Mouse (Mus musculus) testis, postnatal 14 days (tissue): Measurements from ENCODE around the gene Olfr551.
"Not testable (repeated sequence)": the region's sequence is repeated elsewhere in the genome, so short reads cannot be mapped to it uniquely, and the experiment has no call there.

Experiments
- DNase-seq: peaks from one replicate; pipeline ENCODE4 v3.0.0; 2021; ENCODE audit warnings: low spot score

Olfr551 gene

GRCm38 (mm10) chr7:102591786-102592185 is at the start of gene Olfr551:
Gene Olfr551 (minus strand): TSS chr7:102591886.
- no peak for DNase-seq

GRCm38 (mm10) chr7:102638132-102638531 is 46.4 kb upstream of the Olfr551 start, which contains the start of gene Olfr554:
Gene Olfr554 (plus strand): TSS chr7:102638432.
- no peak for DNase-seq

- DNase-seq, result no peak
These were observed 45.0 kb upstream of the Olfr551 start for GRCm38 (mm10) chr7:102636665-102637064.

GRCm38 (mm10) chr7:102620368-102620767 is 28.7 kb upstream of the Olfr551 start:
- DNase-seq, result not testable (repeated sequence)

GRCm38 (mm10) chr7:102619608-102620007 is 27.9 kb upstream of the Olfr551 start:
- DNase-seq, result no peak

- no peak for DNase-seq
These were observed 26.4 kb upstream of the Olfr551 start, which contains the start of gene Olfr553 for GRCm38 (mm10) chr7:102618118-102618517. Gene Olfr553 (minus strand): TSS chr7:102618218.

GRCm38 (mm10) chr7:102597378-102598031 is 5.8 kb upstream of the Olfr551 start, which contains the start of gene Olfr552:
Gene Olfr552 (plus strand): TSS chr7:102597770.
- DNase-seq, result no peak

GRCm38 (mm10) chr7:102575998-102576397 is 15.7 kb downstream of the Olfr551 start:
- DNase-seq, result no peak

GRCm38 (mm10) chr7:102573174-102573830 is 18.4 kb downstream of the Olfr551 start:
- no peak for DNase-seq

- DNase-seq, result no peak
These were observed 20.5 kb downstream of the Olfr551 start, which contains the start of gene Olfr550 for GRCm38 (mm10) chr7:102571142-102571541. Gene Olfr550 (plus strand): TSS chr7:102571442.

- no peak for DNase-seq
These were observed 25.5 kb downstream of the Olfr551 start for GRCm38 (mm10) chr7:102566219-102566618.

- peak; percentile 78 for DNase-seq
These were observed 26.4 kb downstream of the Olfr551 start, which contains the start of gene Trim21 for GRCm38 (mm10) chr7:102564999-102565997. Gene Trim21 (minus strand): TSS chr7:102565486.

- no peak for DNase-seq
These were observed 38.4 kb downstream of the Olfr551 start for GRCm38 (mm10) chr7:102553279-102553678.

- no peak for DNase-seq
These were observed 42.1 kb downstream of the Olfr551 start, which contains the start of gene Olfr549 for GRCm38 (mm10) chr7:102549570-102549969. Gene Olfr549 (plus strand): TSS chr7:102549870.

- DNase-seq, result no peak
These were observed 50.4 kb downstream of the Olfr551 start for GRCm38 (mm10) chr7:102541251-102541650.

- DNase-seq, result no peak
These were observed 51.1 kb downstream of the Olfr551 start, which contains the start of gene Olfr548-ps1 for GRCm38 (mm10) chr7:102540596-102540995. Gene Olfr548-ps1 (plus strand): TSS chr7:102540896.

GRCm38 (mm10) chr7:102534449-102534848 is 57.2 kb downstream of the Olfr551 start, which contains the start of gene Olfr547:
Gene Olfr547 (plus strand): TSS chr7:102534749.
- DNase-seq, result no peak
